Mouse (Mus musculus) B cell, adult 62 days (primary cell): ENCODE results near the gene Prl8a9. TPM values are rescaled to one million over a fixed set of nuclear protein-coding genes. Genes with fewer than 3 reads are reported as not detected.

Experiments used
- total RNA-seq: library from RNA; stranded (reverse); gene quantifications from 4 replicates; pipeline ENCODE4 v1.2.4, GENCODE M21; 2023

Prl8a9 gene
- not detected in 4 replicates for total RNA-seq

DNA sequence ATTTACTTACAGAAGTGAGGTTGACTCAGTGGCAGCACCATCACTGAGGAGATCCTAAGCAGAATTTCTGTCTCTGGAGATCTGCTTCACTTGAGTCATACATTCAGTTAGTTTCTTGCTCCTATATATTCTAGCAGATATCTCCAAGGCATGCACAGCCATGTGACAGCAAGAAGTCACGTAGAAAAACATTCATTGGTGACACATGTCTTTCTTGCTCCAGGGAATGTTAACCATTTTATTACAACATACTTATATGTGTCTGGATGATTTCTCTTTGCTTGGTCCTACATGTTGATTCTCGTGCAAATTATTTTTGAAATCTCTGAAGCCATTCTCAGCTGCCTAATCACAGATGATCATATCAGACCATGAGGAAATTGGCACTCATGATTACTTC is at the start of gene Prl8a9:
TSS of gene Prl8a9 (minus strand) at position 101 of the 400 bp plus-strand sequence.

DNA sequence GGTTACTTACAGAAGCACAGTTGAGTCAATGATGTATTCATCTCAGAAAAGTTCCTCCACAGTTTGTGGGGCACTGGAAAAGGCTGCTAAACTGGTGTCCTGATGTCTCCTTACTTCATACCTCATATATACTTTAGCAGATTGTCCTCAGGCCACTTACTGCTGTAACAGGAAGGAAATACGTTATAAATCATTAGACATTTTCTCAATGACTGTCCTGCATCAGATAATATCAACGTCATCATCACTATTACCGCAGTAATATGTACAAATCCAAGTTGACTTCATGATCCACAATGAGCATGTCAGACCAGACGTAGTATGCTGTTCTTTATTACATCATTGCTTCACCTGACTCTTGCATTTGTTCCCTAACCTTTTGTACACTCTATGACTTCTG is 46.1 kb upstream of the Prl8a9 start, which contains the start of gene Prl7b1:
TSS of gene Prl7b1 (minus strand) at position 101 of the 400 bp plus-strand sequence.

DNA sequence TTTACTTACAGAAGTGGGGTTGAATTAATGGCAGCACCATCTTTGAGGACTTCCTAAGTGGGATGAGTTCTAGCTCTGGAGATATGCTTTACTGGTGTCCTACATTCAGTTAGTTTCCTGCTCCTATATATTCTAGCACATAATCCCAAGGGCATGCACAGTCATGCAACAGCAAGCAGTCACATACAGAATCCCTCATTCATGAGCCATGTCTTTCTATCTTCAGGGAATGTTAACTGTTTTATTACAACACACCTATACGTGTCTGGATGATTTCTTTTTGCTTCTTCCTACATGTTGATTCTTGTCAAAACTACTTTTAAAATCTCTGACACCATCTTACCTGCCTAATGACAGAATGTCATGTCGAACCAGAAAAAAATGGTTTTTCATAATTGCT is 17.7 kb upstream of the Prl8a9 start, which contains the start of gene Prl8a1:
TSS of gene Prl8a1 (minus strand) at position 101 of the 400 bp plus-strand sequence.

DNA sequence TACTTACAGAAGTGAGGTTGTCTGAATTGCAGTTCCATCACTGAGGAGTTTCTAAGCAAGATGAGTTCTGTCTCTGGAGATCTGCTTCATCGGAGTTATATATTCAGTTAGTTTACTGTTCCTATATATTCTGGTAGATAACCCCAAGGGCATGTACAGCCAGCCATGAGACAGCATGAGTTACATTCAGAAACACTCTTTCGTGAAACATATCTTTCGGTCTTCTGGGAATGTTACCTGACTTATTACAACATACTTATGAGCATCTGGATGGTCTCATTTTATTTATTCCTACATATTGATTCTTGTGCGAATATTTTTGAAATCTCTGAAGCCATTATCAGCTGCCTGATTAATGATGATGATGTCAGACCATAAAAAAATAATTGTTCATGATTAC is 51.3 kb downstream of the Prl8a9 start, which contains the start of gene Prl8a8:
TSS of gene Prl8a8 (minus strand) at position 101 of the 400 bp plus-strand sequence.

Other genes starting within 250 kb of the Prl8a9 start
- not detected in 4 replicates for gene Prl8a2, start 218.9 kb downstream of the Prl8a9 start, total RNA-seq
- not detected in 4 replicates for gene Prl2b1, start 173.8 kb downstream of the Prl8a9 start, total RNA-seq
- gene Prl8a6, start 125.9 kb downstream of the Prl8a9 start, total RNA-seq: not detected in 4 replicates
- gene Prl8a8, start 51.4 kb downstream of the Prl8a9 start, total RNA-seq: not detected in 4 replicates
- not detected in 4 replicates for gene Prl8a1, start 17.6 kb upstream of the Prl8a9 start, total RNA-seq
- not detected in 4 replicates for gene Prl7b1, start 46.0 kb upstream of the Prl8a9 start, total RNA-seq
- gene Prl7a1, start 77.9 kb upstream of the Prl8a9 start, total RNA-seq: not detected in 4 replicates
- not detected in 4 replicates for gene Prl7a2, start 103.4 kb upstream of the Prl8a9 start, total RNA-seq
- not detected in 4 replicates for gene Prl7d1, start 152.1 kb upstream of the Prl8a9 start, total RNA-seq
- not detected in 4 replicates for gene Prl7c1, start 216.2 kb upstream of the Prl8a9 start, total RNA-seq
- gene Prl2a1, start 237.0 kb upstream of the Prl8a9 start, total RNA-seq: not detected in 4 replicates